Mouse (Mus musculus) testis, postnatal 10 days (tissue): ENCODE data around the gene Snx29.
"Not testable (repeated sequence)": the region's sequence is repeated elsewhere in the genome, so short reads cannot be mapped to it uniquely, and the experiment has no call there.

Source experiments
- DNase-seq: peaks from one replicate; pipeline ENCODE4 v3.0.0; 2021; ENCODE audit warnings: low spot score

Gene Snx29

DNA sequence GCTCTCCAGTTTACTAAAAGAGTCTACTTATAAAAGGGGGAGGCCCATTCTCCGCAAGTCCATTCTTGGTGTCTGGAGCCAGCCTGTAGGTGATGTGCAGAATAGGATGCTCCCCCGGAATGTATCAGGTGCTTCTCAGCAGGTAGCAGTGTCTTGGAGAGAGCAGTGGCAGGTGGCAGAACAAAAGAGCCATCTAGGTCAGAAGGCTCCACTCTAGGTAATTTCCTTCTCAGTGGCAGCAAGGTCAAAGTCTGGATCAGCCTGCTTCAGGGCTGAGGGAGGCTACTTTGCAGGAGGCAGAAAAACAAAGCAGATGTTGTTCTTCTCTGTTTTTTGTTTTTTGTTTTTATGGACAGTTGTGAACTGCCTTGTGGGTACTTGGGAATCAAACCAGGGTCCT lies 37.9 kb downstream of the Snx29 start:
- DNase-seq, result not testable (repeated sequence)

- DNase-seq, result no peak
Measured at GRCm38 (mm10) chr16:11365626-11366025, 42.9 kb downstream of the Snx29 start.

- no peak for DNase-seq
Measured at GRCm38 (mm10) chr16:11366851-11367250, 44.1 kb downstream of the Snx29 start.

GRCm38 (mm10) chr16:11368412-11368811 lies 45.7 kb downstream of the Snx29 start:
- no peak for DNase-seq

- no peak for DNase-seq
Measured at GRCm38 (mm10) chr16:11369162-11369561, 46.5 kb downstream of the Snx29 start.

DNA sequence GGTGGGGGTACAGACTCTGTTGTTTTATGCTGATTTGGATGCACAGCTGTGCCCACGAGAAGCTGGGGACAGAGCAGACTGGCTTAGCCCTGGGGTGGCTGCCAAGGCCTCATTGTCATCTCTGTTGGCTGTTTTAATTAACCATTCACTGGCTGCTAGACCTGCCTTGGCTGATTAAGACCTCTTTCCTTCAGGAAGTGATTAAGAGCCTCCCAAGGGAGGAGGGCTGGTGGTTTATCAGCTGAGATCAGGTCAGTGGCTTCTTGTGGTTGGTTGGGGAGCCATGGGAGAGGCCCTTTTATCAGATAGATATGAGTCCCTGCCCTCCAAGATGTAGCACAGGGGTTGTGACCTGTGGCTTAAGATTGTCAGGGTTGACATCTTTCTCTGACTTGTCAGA lies 46.9 kb downstream of the Snx29 start:
- no peak for DNase-seq

DNA sequence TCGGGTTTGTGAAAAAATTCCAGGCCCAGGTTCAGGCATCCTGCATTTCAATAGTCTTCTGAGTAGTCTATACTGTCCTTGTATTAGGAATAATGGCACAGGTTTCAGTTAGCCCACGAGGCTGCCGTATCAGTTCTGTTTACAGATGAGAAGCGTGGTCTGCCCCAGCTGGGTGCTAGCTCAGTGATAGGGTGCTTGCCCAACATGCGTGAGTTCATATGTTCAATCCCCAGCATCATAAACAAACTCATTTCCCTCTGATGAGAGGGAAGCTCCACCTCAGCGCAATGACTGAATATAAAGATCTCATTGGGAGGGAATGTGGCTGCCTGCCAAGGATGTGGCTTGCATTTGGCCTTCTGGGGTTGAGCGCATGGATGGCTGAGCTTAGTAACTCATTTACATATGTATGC lies 47.4 kb downstream of the Snx29 start:
- DNase-seq, result peak; percentile 51

DNA sequence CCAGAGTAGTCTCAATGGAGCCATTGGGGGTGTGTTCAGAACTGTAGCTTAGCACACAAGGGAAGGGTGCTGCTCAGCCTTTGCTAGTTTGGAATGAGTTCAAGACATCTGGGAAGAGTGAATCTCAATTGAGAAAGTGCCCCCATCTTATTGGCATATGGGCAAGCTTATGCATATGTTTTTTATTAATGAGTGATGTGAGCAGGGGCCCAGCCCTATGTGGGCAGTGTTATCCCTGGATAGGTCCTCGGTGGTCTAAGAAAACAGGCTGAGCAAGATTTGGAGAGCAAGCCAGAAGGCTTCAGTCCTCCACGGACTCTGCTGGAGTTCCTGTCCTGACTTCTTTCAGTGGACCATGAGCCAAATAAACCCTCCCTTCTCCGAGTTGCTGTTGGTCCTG lies 56.6 kb downstream of the Snx29 start:
- DNase-seq, result no peak

DNA sequence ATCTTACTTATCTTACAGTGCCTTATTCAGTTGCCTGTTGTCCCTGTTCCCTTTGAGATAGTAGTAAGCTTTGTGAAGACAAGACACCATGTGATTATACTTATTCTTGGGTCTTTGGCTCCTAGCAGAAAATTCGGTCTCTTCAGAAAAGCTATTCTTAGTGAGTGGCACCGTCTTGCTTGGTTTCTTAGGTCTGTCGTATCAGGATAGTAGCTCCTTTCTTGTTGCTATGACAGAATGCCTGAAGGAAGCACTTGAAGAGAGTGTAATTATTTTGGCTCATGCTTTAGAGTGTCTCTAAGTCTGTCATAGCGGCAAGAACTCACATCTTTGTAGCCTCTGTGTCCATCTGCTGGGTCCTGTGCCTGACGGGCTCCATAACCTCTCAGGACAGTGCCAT lies 57.3 kb downstream of the Snx29 start:
- no peak for DNase-seq

- no peak for DNase-seq
Measured at GRCm38 (mm10) chr16:11380871-11381270, 58.2 kb downstream of the Snx29 start.

GRCm38 (mm10) chr16:11384361-11384760 lies 61.7 kb downstream of the Snx29 start:
- DNase-seq, result peak; percentile 67

GRCm38 (mm10) chr16:11385150-11385549 lies 62.4 kb downstream of the Snx29 start:
- no peak for DNase-seq

GRCm38 (mm10) chr16:11385798-11386197 lies 63.1 kb downstream of the Snx29 start:
- no peak for DNase-seq

DNA sequence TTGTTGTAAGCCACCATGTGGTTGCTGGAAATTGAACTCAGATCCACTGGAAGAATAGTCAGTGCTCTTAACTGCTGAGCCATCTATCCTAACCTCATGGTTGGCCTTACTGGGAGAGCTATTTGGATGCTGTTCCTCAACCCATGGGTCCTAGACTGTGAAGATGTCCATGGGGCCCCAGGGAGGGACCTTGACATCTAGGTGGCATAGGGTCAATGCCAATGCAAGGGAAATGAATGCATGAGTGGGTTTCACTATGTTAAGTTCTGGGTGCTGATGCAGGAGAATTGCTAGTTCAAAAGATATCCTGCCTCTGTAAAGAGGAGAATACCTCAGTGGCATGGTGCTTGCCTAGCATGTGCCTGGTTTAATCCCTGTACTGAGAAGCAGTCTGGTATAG lies 63.5 kb downstream of the Snx29 start:
- DNase-seq, result no peak

DNA sequence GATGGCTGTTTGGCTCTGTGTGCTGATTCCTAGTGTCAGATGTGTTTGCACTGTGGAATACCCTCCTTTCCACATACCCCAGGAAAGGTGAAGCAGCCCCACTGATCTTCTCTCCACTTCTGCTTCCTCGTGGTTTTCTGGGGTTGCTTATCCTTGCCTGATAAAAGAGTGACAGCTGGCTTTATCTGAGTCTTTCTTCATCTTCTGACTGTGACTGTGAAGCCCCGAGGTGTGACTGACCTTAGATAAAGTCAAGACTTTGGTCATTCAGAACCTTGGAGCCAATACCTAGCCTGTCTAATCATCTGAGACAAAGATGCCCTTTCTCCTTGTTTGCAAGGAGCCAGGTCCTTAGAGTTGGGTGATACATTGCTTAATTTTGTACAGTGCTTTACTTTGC lies 65.4 kb downstream of the Snx29 start:
- no peak for DNase-seq

DNA sequence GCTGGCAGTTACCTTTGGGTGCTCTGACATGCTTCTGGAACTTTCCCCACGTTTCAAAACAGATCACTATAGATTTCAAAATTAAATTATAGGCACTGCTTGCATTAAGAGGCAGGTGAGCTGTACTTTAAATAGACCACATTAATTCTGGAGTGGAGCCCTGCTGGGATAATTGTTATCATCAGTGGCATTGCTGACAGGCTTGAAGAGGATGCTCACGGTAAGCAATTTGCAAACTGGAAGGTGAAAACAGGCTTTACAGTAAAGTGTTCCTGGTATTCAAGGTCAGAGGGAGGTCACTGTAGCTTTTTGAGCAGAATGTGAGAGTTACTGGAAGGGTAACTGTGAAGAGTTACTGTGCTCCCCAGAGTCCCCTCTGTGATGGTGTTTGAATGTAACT lies 66.6 kb downstream of the Snx29 start:
- DNase-seq, result no peak

DNA sequence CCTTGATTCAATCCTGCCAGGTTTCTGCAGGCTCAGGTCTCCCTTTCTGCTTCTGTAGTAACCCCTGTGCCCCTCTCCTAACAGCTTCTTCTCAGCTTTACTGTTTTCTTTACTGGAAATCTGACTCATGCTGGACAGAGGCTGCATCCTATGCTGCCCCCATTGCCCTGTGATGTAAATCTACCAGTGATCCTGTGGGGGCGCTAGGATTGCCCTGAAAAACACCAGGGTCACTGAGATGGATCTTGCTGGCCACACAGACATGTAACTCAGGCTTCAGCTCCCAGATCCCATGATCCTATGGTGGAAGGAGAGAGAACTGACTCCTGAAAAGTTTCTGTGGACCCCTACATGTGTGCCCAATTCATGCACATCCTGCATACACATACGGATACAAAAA lies 73.9 kb downstream of the Snx29 start:
- DNase-seq, result no peak

DNA sequence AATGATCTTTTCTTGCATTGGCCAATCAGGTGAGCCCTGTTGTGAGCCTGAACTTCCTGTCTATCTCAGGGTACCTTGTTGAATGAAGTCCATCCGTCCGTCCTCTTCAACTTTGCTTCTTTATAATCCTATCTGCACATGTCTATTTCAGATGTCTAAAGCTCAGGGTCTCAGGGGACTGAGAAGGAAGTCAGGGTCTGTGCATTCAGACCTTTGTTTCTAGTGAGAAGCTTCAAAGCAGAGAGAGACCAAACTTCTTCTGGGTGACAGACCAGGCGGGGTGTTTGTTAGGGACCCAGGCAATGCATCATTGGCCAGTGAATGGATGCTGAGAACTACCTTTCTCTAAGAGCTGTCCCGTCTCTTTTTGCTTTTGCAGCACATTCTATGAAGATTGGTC lies 76.7 kb downstream of the Snx29 start:
- DNase-seq, result no peak

- DNase-seq, result no peak
Measured at GRCm38 (mm10) chr16:11399845-11400565, 77.3 kb downstream of the Snx29 start.

- no peak for DNase-seq
Measured at GRCm38 (mm10) chr16:11400936-11401335, 78.2 kb downstream of the Snx29 start.

- DNase-seq, result no peak
Measured at GRCm38 (mm10) chr16:11405193-11405592, 82.5 kb downstream of the Snx29 start.

- DNase-seq, result no peak
Measured at GRCm38 (mm10) chr16:11406201-11406600, 83.5 kb downstream of the Snx29 start.

DNA sequence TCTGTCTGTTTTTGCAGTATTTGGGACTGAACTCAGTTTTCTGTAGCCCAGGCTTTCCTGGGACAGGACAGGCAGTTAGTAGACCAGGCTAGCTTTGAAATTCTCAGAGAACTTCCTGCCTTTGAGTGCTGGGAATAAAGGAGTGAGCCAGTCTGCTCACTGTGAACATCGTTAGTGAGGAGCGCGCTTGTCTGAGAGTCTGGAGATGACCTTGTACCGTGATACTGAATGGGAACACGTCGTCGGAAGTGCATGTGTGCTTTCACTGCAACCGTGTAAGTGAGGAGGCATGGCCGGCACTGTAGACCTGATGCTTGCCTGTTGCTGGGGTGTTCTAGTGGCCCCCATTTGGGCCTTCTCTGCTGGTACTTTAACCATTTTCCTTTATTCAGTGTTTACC lies 83.9 kb downstream of the Snx29 start:
- DNase-seq, result no peak

DNA sequence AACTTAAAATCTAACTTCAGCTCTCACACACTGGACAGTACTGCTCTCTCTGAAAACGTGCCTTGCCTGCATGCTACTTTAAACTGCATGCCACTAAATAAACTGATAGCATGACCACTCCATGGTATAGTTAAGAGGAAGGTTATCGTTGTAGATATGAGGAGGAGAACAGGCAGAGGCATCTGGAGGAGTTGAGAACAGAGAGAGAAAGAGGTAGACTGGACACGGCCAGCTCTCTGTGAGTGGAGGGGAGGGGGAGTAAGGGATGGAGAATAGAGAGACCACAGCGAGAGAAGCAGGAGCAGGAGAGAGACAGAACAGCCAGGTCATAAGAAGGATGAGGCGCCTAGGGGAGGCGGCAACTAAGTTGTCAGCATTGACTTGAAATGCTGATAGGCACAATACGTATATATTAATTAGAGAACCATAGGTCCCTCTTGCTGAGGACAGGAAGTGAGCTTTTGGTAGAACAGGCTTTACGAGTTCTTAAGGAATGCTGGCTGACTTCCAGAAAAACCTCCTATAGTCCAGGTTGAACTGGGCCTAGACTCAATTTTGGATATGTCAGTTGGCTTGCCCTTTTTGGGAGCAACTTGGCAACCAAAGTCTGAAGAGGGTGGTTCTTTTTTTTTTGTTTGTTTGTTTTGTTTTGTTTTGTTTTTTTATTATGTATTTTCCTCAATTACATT lies 85.4 kb downstream of the Snx29 start:
- no peak for DNase-seq
